Mouse (Mus musculus): ENCODE results near the gene Lmnb2. TPM values are rescaled to one million over a fixed set of nuclear protein-coding genes. Genes with fewer than 3 reads are reported as not detected.

Lmnb2 gene
- polyA plus RNA-seq, 1 experiment from 2014 or later: 7.3 TPM

GRCm38 (mm10) chr10:80960551-80961508 is 42.8 kb upstream of the Lmnb2 start:
- Histone ChIP-seq H3K4me2 (ENCODE audit: low read length) (peak overlapping the region; percentile 23), H3K36me3 (ENCODE audit: control insufficient read depth, insufficient read depth, low read length) (no peaks in the 10 kb centered on the region), H3K9me3 (ENCODE audit: control insufficient read depth, low read length) (no peaks in the 10 kb centered on the region), H3K9ac (ENCODE audit: low read length) (peak overlapping the region; percentile 54), H3K27me3 (ENCODE audit: control insufficient read depth, insufficient read depth, low read length) (no peaks in the 10 kb centered on the region), H3K4me1 (ENCODE audit: control insufficient read depth in 2 of 2, insufficient read depth in 2 of 2, low read length in 2 of 2) (peaks cover 32 to 43% of the 10 kb centered on the region in 2 experiments), H3K4me3 (ENCODE audit: control insufficient read depth in 1 of 2, insufficient read depth in 1 of 2, low read depth in 1 of 2, low read length in 2 of 2) (no peak overlapping the region; a peak in 1 of 4 replicates), H3K27ac (replicated peaks in 1 of 2; ENCODE audit: control insufficient read depth in 1 of 2, insufficient read depth in 1 of 2, low read depth in 2 of 2, low read length in 2 of 2) (peak overlapping the region; percentile 71 to 84)
- 15% methylated on average over 12 of the region's 16 CpGs for WGBS
- peak; percentile 51; the same call in 1 of the 2 replicates for ATAC-seq (ENCODE audit: insufficient number of reproducible peaks, insufficient read depth, low FRiP score, low read depth)

GRCm38 (mm10) chr10:80958979-80959637 is 41.1 kb upstream of the Lmnb2 start:
- Histone ChIP-seq H3K9me3 (ENCODE audit: control insufficient read depth, low read length) (no peaks in the 10 kb centered on the region), H3K4me2 (ENCODE audit: low read length) (no peak overlapping the region), H3K9ac (ENCODE audit: low read length) (no peak overlapping the region), H3K27me3 (ENCODE audit: control insufficient read depth, insufficient read depth, low read length) (no peaks in the 10 kb centered on the region), H3K36me3 (ENCODE audit: control insufficient read depth, insufficient read depth, low read length) (no peaks in the 10 kb centered on the region), H3K4me3 (ENCODE audit: control insufficient read depth in 1 of 2, insufficient read depth in 1 of 2, low read depth in 1 of 2, low read length in 2 of 2) (no peak overlapping the region), H3K27ac (replicated peaks in 1 of 2; ENCODE audit: control insufficient read depth in 1 of 2, insufficient read depth in 1 of 2, low read depth in 2 of 2, low read length in 2 of 2) (no peak overlapping the region), H3K4me1 (ENCODE audit: control insufficient read depth in 2 of 2, insufficient read depth in 2 of 2, low read length in 2 of 2) (peaks cover 42 to 52% of the 10 kb centered on the region in 2 experiments)
- no peak for ATAC-seq (ENCODE audit: insufficient number of reproducible peaks, insufficient read depth, low FRiP score, low read depth)
- 91% methylated on average over 5 of the region's 5 CpGs for WGBS

- no peak for ATAC-seq (ENCODE audit: insufficient number of reproducible peaks, insufficient read depth, low FRiP score, low read depth)
Observed at GRCm38 (mm10) chr10:80957791-80958190, 39.7 kb upstream of the Lmnb2 start.

GRCm38 (mm10) chr10:80956901-80957300 is 38.9 kb upstream of the Lmnb2 start:
- H3K4me1 ChIP-seq (ENCODE audit: control insufficient read depth in 2 of 2, insufficient read depth in 2 of 2, low read length in 2 of 2): peaks cover 26 to 31% of the 10 kb centered on the region in 2 experiments

More at GRCm38 (mm10) chr10:80957791-80958190, 39.7 kb upstream of the Lmnb2 start:
- Histone ChIP-seq H3K27me3 (ENCODE audit: control insufficient read depth, insufficient read depth, low read length) (no peaks in the 10 kb centered on the region), H3K27ac (replicated peaks in 1 of 2; ENCODE audit: control insufficient read depth in 1 of 2, insufficient read depth in 1 of 2, low read depth in 2 of 2, low read length in 2 of 2) (no peak overlapping the region), H3K9ac (ENCODE audit: low read length) (no peak overlapping the region), H3K9me3 (ENCODE audit: control insufficient read depth, low read length) (no peaks in the 10 kb centered on the region), H3K4me1 (ENCODE audit: control insufficient read depth in 2 of 2, insufficient read depth in 2 of 2, low read length in 2 of 2) (peaks cover 30 to 38% of the 10 kb centered on the region in 2 experiments), H3K36me3 (ENCODE audit: control insufficient read depth, insufficient read depth, low read length) (no peaks in the 10 kb centered on the region), H3K4me3 (ENCODE audit: control insufficient read depth in 1 of 2, insufficient read depth in 1 of 2, low read depth in 1 of 2, low read length in 2 of 2) (no peak overlapping the region), H3K4me2 (ENCODE audit: low read length) (no peak overlapping the region)
- WGBS: 68% methylated on average over 4 of the region's 4 CpGs

GRCm38 (mm10) chr10:80956385-80956784 is 38.3 kb upstream of the Lmnb2 start:
- Histone ChIP-seq H3K4me1 (ENCODE audit: control insufficient read depth in 2 of 2, insufficient read depth in 2 of 2, low read length in 2 of 2) (peaks cover 23 to 26% of the 10 kb centered on the region in 2 experiments), H3K4me2 (ENCODE audit: low read length) (no peak overlapping the region), H3K9me3 (ENCODE audit: control insufficient read depth, low read length) (no peaks in the 10 kb centered on the region), H3K27ac (replicated peaks in 1 of 2; ENCODE audit: control insufficient read depth in 1 of 2, insufficient read depth in 1 of 2, low read depth in 2 of 2, low read length in 2 of 2) (no peak overlapping the region), H3K9ac (ENCODE audit: low read length) (no peak overlapping the region), H3K36me3 (ENCODE audit: control insufficient read depth, insufficient read depth, low read length) (no peaks in the 10 kb centered on the region), H3K4me3 (ENCODE audit: control insufficient read depth in 1 of 2, insufficient read depth in 1 of 2, low read depth in 1 of 2, low read length in 2 of 2) (no peak overlapping the region), H3K27me3 (ENCODE audit: control insufficient read depth, insufficient read depth, low read length) (no peaks in the 10 kb centered on the region)
- ATAC-seq (ENCODE audit: insufficient number of reproducible peaks, insufficient read depth, low FRiP score, low read depth): no peak
- WGBS: 89% methylated on average over 8 of the region's 8 CpGs

More at GRCm38 (mm10) chr10:80956901-80957300, 38.9 kb upstream of the Lmnb2 start:
- Histone ChIP-seq H3K9me3 (ENCODE audit: control insufficient read depth, low read length) (no peaks in the 10 kb centered on the region), H3K27me3 (ENCODE audit: control insufficient read depth, insufficient read depth, low read length) (no peaks in the 10 kb centered on the region), H3K36me3 (ENCODE audit: control insufficient read depth, insufficient read depth, low read length) (no peaks in the 10 kb centered on the region), H3K9ac (ENCODE audit: low read length) (no peak overlapping the region), H3K27ac (replicated peaks in 1 of 2; ENCODE audit: control insufficient read depth in 1 of 2, insufficient read depth in 1 of 2, low read depth in 2 of 2, low read length in 2 of 2) (no peak overlapping the region; a peak in 1 of 4 replicates), H3K4me2 (ENCODE audit: low read length) (no peak overlapping the region), H3K4me3 (ENCODE audit: control insufficient read depth in 1 of 2, insufficient read depth in 1 of 2, low read depth in 1 of 2, low read length in 2 of 2) (no peak overlapping the region)
- ATAC-seq (ENCODE audit: insufficient number of reproducible peaks, insufficient read depth, low FRiP score, low read depth): no peak
- 73% methylated on average over 6 of the region's 6 CpGs for WGBS

- WGBS: 15% methylated on average over 9 of the region's 9 CpGs
- Histone ChIP-seq H3K27ac (replicated peaks in 1 of 2; ENCODE audit: control insufficient read depth in 1 of 2, insufficient read depth in 1 of 2, low read depth in 2 of 2, low read length in 2 of 2) (peak overlapping the region; percentile 87), H3K36me3 (ENCODE audit: control insufficient read depth, insufficient read depth, low read length) (no peaks in the 10 kb centered on the region), H3K4me2 (ENCODE audit: low read length) (no peak overlapping the region), H3K9ac (ENCODE audit: low read length) (no peak overlapping the region; the same call in 1 of the 2 replicates), H3K9me3 (ENCODE audit: control insufficient read depth, low read length) (no peaks in the 10 kb centered on the region), H3K27me3 (ENCODE audit: control insufficient read depth, insufficient read depth, low read length) (no peaks in the 10 kb centered on the region), H3K4me3 (ENCODE audit: control insufficient read depth in 1 of 2, insufficient read depth in 1 of 2, low read depth in 1 of 2, low read length in 2 of 2) (no peak overlapping the region), H3K4me1 (ENCODE audit: control insufficient read depth in 2 of 2, insufficient read depth in 2 of 2, low read length in 2 of 2) (peaks cover 19 to 20% of the 10 kb centered on the region in 2 experiments)
- 0 out of 2 replicates have a peak, but pooled peaks have one; percentile 4 for ATAC-seq (ENCODE audit: insufficient number of reproducible peaks, insufficient read depth, low FRiP score, low read depth)
Observed at GRCm38 (mm10) chr10:80955536-80955935, 37.5 kb upstream of the Lmnb2 start.

- no peak overlapping the region for H3K4me2 ChIP-seq (ENCODE audit: low read length)
- H3K36me3 ChIP-seq (ENCODE audit: control insufficient read depth, insufficient read depth, low read length): no peaks in the 10 kb centered on the region
- H3K27me3 ChIP-seq (ENCODE audit: control insufficient read depth, insufficient read depth, low read length): no peaks in the 10 kb centered on the region
- ATAC-seq (ENCODE audit: insufficient number of reproducible peaks, insufficient read depth, low FRiP score, low read depth): 0 out of 2 replicates have a peak, but pooled peaks have one; percentile 16
- H3K9me3 ChIP-seq (ENCODE audit: control insufficient read depth, low read length): no peaks in the 10 kb centered on the region
- H3K9ac ChIP-seq (ENCODE audit: low read length): peak overlapping the region; percentile 39
- WGBS: 21% methylated on average over 6 of the region's 6 CpGs
- no peak overlapping the region for H3K4me3 ChIP-seq (ENCODE audit: control insufficient read depth in 1 of 2, insufficient read depth in 1 of 2, low read depth in 1 of 2, low read length in 2 of 2)
- peaks cover 14 to 18% of the 10 kb centered on the region in 2 experiments for H3K4me1 ChIP-seq (ENCODE audit: control insufficient read depth in 2 of 2, insufficient read depth in 2 of 2, low read length in 2 of 2)
- peak overlapping the region; percentile 87 for H3K27ac ChIP-seq (replicated peaks in 1 of 2; ENCODE audit: control insufficient read depth in 1 of 2, insufficient read depth in 1 of 2, low read depth in 2 of 2, low read length in 2 of 2)
Observed at GRCm38 (mm10) chr10:80954843-80955242, 36.8 kb upstream of the Lmnb2 start.

Measured in heart, embryonic 14.5 days (tissue).